Mouse (Mus musculus): ENCODE measurements around the gene Cd3eap. TPM values are rescaled to one million over a fixed set of nuclear protein-coding genes. Genes with fewer than 3 reads are reported as not detected.

Cd3eap gene
- total and polyA plus RNA-seq, 3 experiments = 43.9 to 49.8 TPM; not detected in 1

DNA sequence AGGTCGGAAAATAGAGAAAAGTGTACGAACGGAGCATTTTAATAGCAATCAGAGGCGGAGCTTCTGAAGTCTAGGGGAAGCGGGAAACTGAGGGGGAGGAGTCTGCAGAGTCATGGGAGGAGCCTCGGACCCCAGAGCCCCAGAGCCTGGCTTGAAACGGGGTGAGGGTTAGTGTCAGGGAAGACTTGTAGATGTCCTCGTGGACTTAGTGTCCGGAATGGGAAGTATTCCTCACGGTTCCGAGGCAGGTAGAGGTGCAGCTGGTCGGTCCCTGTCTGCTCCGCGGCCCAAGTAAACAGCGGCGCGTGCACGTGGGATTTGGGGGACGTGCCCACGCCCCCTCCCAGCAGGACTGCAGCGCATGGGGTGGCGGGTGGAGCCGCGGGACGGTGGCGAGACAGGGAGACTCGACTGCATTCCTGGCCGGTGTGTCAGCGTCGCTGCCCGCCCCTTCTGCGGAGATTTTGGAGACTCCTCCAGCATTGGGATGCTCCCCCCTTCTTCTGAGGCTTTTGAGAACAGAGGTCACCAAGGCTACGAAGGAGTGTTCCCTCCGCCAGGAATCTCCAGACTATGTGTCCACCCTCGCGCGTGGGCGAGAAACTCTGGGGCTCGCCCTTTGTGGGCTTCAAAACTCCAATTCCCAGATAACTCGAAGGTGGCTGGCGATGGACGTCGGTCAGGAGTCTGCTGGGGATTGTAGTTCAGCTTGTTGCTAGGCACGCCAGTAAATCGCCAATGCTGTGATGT lies 784 bp upstream of the Cd3eap start (continued):
- TF ChIP-seq USF1 (IDR thresholded peaks at IDR 0.05; ENCODE audit: low read depth, low read length) = no peak
- no peak for TF ChIP-seq GATA1 (IDR thresholded peaks at IDR 0.05; ENCODE audit: low read depth, low read length)
- peak; percentile 92 for TF ChIP-seq MXI1 (IDR thresholded peaks at IDR 0.05; ENCODE audit: low read depth, low read length)
- TF ChIP-seq MAX (IDR thresholded peaks at IDR 0.05; ENCODE audit: low read length) = peak; percentile 78
- TF ChIP-seq NRF1 (IDR thresholded peaks at IDR 0.05; ENCODE audit: insufficient read depth, low read depth, low read length, poor library complexity, severe bottlenecking) = no peak
- TF ChIP-seq RCOR1 (IDR thresholded peaks at IDR 0.05; ENCODE audit: low read depth, low read length) = no peak
- no peak for TF ChIP-seq BHLHE40 (IDR thresholded peaks at IDR 0.05; ENCODE audit: borderline replicate concordance, low read depth, low read length)
- TF ChIP-seq ZNF384 (IDR thresholded peaks at IDR 0.05; ENCODE audit: low read depth, low read length) = no peak
- TF ChIP-seq MAZ (IDR thresholded peaks at IDR 0.05; ENCODE audit: low read depth, low read length) = 0 out of 2 replicates have a peak, but pooled peaks have one; percentile 25
- no peak for TF ChIP-seq ETS1 (IDR thresholded peaks at IDR 0.05; ENCODE audit: low read depth, low read length)
- TF ChIP-seq SIN3A (IDR thresholded peaks at IDR 0.05; ENCODE audit: low read length) = no peak; the same call in none of the 2 replicates
- peak; percentile 97 for TF ChIP-seq E2F4 (IDR thresholded peaks at IDR 0.05; ENCODE audit: borderline replicate concordance, low read depth, low read length)
- TF ChIP-seq MEF2A (IDR thresholded peaks at IDR 0.05; ENCODE audit: extremely low read depth, insufficient replicate concordance, low read depth, low read length, poor library complexity, severe bottlenecking) = no peak
- TF ChIP-seq ZMIZ1 (IDR thresholded peaks at IDR 0.05; ENCODE audit: low read depth, low read length) = 0 out of 2 replicates have a peak, but pooled peaks have one; percentile 31
- TF ChIP-seq CHD2 (IDR thresholded peaks at IDR 0.05; ENCODE audit: low read length) = no peak

DNA sequence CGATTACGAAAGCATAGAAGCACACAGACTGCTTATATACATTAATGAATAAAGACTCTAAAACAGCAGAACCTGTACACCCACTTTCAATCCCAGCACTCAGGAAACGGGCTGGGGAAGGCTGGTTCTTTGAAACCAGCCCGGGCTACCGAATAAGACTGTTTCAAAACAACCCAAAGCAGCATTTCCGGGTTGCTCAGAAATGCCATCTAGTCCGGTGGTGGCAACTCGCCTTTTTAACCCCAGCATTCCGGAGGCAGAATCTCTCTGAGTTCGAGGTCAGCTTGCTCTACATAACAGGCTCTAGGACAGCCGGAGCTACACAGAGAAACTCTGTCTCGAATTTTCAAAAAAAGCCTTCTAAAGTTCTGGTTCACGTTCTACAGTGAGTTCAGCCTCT lies 649 bp downstream of the Cd3eap start:
- Histone ChIP-seq H3K9me3 (replicated peaks; ENCODE audit: insufficient read depth, low read length) (no peaks in the 10 kb centered on the region), H3K27ac (ENCODE audit: control insufficient read depth, low read depth, low read length) (no peak overlapping the region), H3K9ac (ENCODE audit: control insufficient read depth, low read depth, low read length, poor library complexity, severe bottlenecking) (peak overlapping the region; percentile 75), H3K4me1 (ENCODE audit: control insufficient read depth in 1 of 2, insufficient read depth in 2 of 2, low read length in 2 of 2) (peaks cover 0 to 13% of the 10 kb centered on the region in 2 experiments; a peak in 2 of 4 replicates), H3K4me3 (ENCODE audit: control insufficient read depth in 1 of 2, insufficient read depth in 1 of 2, low read depth in 2 of 2, low read length in 2 of 2) (peak overlapping the region; percentile 58 to 66), H3K27me3 (ENCODE audit: control insufficient read depth in 1 of 2, insufficient read depth in 2 of 2, low read length in 2 of 2) (no peaks in the 10 kb centered on the region), H3K36me3 (ENCODE audit: control insufficient read depth in 1 of 2, insufficient read depth in 2 of 2, low read length in 2 of 2) (0 out of 4 replicates have a peak, but pooled peaks cover 0 to 2% of the 10 kb centered on the region in 2 experiments), H3K79me2 (ENCODE audit: control insufficient read depth, insufficient read depth, low read length, poor library complexity) (peaks cover 10% of the 10 kb centered on the region)
- TF ChIP-seq MAX (IDR thresholded peaks at IDR 0.05; ENCODE audit: low read length) (no peak), USF1 (IDR thresholded peaks at IDR 0.05; ENCODE audit: low read depth, low read length) (no peak), ELF1 (IDR thresholded peaks at IDR 0.05; ENCODE audit: low read depth, low read length) (no peak), GABPA (IDR thresholded peaks at IDR 0.05; ENCODE audit: low read depth, low read length) (no peak), UBTF (IDR thresholded peaks at IDR 0.05; ENCODE audit: borderline replicate concordance, insufficient read depth, low read depth, low read length) (no peak)
- DNase-seq (ENCODE audit: low read depth, low spot score) = peak; percentile 33

Measured in MEL (cell line).